Mouse (Mus musculus) left cerebral cortex, postnatal 36 days (tissue): ENCODE data around the gene Cmtm5. TPM values are rescaled to one million over a fixed set of nuclear protein-coding genes. Genes with fewer than 3 reads are reported as not detected.

Source experiments
- DNase-seq, 2 experiments: peaks; one replicate each; pipeline ENCODE4 v3.0.0; 2021 to 2022; ENCODE audit warnings: low spot score in 2 of 2, mixed read lengths in 1 of 2
- intact Hi-C: fragments of 180-260 bp; cut with DNase I; formaldehyde crosslinking; loops from one replicate; pipeline ENCODE4 v1.15.1; 2025
- total RNA-seq, 2 experiments: library from RNA; stranded (reverse); gene quantifications; 2 replicates each; pipeline ENCODE4 v1.2.3; 2021

The Cmtm5 gene
- 10 to 100 TPM; 56.6 to 59.4 TPM for total RNA-seq

- DNase-seq, result peak; percentile 41 to 53
- intact Hi-C loops, result no loop called here
Measured at GRCm38 (mm10) chr14:54935904-54936830, at the start of gene Cmtm5. Gene Cmtm5, plus strand, starts transcription at chr14:54936261.

DNA sequence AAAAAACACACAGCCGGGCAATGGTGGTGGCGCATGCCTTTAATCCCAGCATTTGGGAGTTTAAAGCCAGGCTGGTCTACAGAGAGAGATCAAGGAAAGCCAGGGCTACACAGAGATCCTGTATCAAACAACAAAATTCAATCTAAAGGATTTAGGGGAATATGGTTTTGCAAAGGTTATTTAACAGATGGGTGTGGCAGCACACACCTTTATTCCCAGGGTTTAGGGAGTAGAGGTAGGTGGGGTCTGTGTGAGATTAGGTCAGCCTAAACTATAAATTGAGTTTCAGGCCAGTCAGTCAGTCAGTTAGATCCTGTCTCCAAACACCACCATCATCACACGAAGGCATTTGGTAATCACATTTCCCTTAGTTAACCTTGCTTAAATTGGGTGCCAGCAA lies 43.9 kb upstream of the Cmtm5 start, which contains the start of gene Pabpn1:
Gene Pabpn1, plus strand, starts transcription at position 301 of the 400 bp plus-strand sequence.
- intact Hi-C loops, result no loop called here
- no peak for DNase-seq

DNA sequence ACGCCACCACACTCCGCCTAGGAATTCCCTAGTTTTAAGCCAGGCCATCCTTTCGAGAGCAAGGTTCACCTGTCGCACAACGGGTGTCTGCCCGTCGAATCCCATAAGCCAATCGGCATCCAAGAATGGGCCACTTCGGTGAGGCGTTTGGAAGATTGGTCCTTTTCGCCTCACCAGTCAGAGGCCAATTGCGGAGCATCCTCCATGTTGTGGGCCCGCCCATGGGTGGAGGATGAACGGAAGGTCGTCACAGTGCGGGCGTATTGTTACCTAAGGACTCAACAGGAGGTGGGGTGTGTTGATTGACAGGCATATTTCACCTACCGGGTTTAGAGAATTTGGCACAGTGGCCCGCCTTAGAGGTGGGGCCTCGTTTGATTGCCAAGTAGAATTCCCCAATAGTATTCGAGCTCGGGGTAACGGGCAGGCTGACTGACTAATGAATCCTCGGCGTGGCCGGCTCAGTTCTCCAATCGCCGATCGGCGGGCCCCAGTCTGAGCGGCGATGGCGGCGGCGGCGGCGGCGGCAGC lies 42.3 kb upstream of the Cmtm5 start:
- intact Hi-C loops, result no loop called here
- peak; percentile 97 to 98 for DNase-seq

GRCm38 (mm10) chr14:54894296-54895151 lies 41.5 kb upstream of the Cmtm5 start:
- peak; percentile 64 to 70 for DNase-seq
- intact Hi-C loops, result loop anchor here (5.0 kb wide), 1 partner anchor 198 kb away; the partner anchor contains the start of genes Thtpa and Zfhx2

DNA sequence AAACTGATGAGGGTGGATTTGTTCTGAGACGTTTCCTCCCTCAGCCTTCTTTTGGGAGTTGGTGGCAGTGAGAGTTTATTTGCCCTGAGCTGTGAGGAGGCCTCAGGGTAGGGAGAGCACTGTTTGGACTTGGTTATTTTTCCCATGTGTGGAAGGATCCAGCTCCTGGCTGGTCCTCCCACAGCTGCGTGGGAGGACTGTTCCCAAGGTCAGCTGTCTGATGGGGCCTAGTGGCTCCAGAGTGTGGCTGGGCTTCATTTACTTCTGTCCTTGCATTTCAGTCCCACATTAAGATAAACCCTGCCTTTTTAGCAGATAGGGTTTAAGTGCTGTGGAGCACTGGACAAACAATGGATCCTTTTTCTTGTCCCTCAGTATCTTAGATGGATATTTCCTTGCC lies 38.6 kb upstream of the Cmtm5 start:
- intact Hi-C loops, result loop anchor here (5.0 kb wide), 1 partner anchor 195 kb away; the partner anchor contains the start of genes Thtpa and Zfhx2
- DNase-seq, result no peak

- intact Hi-C loops, result loop anchor here (1.0 to 2.0 kb wide), 2 partner anchors 38 to 115 kb away; partner anchors contain the start of gene Ngdn
- DNase-seq, result peak; percentile 42 to 70
Measured at GRCm38 (mm10) chr14:54900383-54900782, 35.7 kb upstream of the Cmtm5 start.

- intact Hi-C loops, result no loop called here
- no peak for DNase-seq
Measured at GRCm38 (mm10) chr14:54903641-54904040, 32.4 kb upstream of the Cmtm5 start.

GRCm38 (mm10) chr14:54908682-54909081 lies 27.4 kb upstream of the Cmtm5 start:
- intact Hi-C loops, result no loop called here
- DNase-seq, result no peak

GRCm38 (mm10) chr14:54912109-54912850 lies 23.8 kb upstream of the Cmtm5 start:
- intact Hi-C loops, result no loop called here
- DNase-seq, result no peak

DNA sequence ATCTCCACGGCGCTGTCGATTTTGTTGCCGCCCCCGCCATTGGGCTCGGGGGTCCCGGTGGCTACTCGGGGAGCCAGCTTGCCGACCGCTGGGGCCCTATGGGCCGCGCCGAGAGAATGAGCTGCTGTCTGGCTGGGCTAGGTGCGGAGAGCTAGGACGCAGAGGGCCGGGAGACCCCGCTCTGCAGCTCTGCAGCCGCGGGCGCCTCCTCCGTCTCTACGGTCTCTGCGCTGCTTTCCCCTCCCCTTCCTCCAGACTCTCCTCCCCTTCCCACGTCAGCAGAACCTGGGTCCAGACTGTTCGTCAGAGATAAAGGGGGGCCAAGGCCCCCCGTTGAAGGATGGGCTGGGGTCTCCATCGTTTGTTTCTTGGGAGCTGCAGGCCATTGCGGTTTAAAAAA lies 23.2 kb upstream of the Cmtm5 start, which contains the start of gene Slc22a17:
Gene Slc22a17, minus strand, starts transcription at position 247 of the 400 bp plus-strand sequence.
- intact Hi-C loops, result loop anchor here (1.0 kb wide), 1 partner anchor 102 kb away; the partner anchor contains the start of gene Ngdn

GRCm38 (mm10) chr14:54913343-54913742 lies 22.7 kb upstream of the Cmtm5 start:
- intact Hi-C loops, result loop anchor here (1.0 kb wide), 1 partner anchor 102 kb away; the partner anchor contains the start of gene Ngdn
- no peak for DNase-seq

More for the DNA sequence above, 23.2 kb upstream of the Cmtm5 start, which contains the start of gene Slc22a17:
- DNase-seq, result peak; percentile 81 to 84

- intact Hi-C loops, result no loop called here
- DNase-seq, result no peak
Measured at GRCm38 (mm10) chr14:54920076-54920685, 15.9 kb upstream of the Cmtm5 start.

DNA sequence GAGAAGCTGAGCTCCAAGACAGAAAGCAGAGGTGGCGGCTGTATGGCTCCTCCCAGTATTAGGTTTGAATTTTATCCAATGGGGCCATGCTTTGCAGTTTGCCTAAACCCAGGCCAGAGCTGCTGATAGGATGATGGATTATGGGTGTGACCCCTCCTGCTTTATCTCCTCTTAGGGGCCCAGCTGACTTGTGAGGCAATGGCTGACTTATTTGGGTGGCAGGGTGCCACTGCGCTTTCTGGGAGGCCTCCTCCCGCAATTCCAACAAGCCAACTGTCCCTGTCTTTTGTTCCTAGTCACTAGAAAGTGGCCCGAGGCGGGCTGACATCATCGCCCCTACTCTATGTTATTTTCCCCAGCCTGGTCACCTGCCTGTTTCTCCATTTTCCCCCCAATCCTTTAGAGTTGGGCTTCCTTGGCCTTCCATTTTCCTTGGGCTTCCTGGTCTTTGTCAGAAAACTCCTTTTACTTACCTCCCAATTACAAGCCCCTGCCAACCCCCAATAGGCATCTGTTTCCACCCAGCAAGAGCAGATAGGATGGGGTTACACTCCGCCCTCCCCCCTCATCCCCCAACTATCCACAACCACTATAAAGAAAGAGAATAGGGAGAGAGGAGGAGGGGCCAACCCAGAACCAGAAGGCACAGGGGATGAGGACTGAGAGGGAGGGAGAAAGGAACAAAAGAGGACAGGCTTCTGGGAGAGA lies 11.3 kb upstream of the Cmtm5 start:
- DNase-seq, result no peak
- intact Hi-C loops, result no loop called here

DNA sequence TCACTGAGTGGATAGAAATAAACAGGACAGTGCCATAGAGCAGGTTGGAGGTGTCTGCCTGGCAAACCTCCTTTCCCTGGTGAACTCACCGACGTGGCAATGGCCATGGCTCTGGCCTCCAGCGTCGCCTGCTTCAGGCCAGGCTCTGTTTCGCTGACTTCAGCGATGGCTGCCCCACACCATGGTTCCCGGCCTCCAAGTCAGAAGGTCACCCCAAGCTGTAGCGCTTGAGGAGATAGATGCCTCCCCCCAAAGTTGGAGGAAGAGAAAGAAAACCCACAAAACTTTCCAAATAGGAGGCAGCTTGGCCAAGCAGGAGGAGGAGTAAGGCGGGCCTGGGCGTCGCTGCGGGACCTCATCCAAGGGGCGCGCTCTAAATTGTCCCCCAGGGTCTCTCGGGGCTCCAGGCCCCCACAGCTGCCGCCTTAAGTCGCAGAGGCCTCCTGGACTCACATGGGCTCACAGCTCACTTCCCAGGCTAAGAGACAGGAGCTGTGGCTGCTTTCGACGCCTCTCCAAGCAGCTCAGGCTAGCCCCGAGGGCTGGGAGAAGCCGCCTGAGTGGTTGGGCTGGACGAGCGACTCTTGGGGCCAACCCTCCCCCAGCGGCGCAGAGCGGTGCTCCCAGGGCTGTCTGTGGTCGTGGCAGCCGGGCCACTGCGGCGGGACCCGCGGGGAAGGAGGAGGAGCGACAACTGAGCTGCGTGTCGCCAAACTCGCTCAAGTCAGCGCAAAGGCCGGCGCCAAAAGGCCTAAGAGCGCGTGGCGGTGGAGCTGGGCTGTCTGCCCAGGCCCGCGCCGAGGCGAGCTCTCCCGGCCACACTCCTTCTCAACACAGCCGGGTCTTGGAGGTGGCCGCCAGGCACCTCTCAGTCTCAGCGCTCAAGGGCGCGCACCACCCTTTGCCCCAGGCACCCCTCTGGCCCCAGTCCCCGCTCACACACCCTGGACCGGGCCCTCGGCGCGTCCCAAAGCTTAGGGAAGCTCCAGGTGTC lies 10.4 kb upstream of the Cmtm5 start, which contains the start of gene Efs:
Gene Efs, minus strand, starts transcription at position 778 of the 994 bp plus-strand sequence.
- intact Hi-C loops, result no loop called here
- DNase-seq, result peak; percentile 40 to 44

- intact Hi-C loops, result no loop called here
- no peak for DNase-seq
Measured at GRCm38 (mm10) chr14:54926401-54927158, 9.5 kb upstream of the Cmtm5 start.

DNA sequence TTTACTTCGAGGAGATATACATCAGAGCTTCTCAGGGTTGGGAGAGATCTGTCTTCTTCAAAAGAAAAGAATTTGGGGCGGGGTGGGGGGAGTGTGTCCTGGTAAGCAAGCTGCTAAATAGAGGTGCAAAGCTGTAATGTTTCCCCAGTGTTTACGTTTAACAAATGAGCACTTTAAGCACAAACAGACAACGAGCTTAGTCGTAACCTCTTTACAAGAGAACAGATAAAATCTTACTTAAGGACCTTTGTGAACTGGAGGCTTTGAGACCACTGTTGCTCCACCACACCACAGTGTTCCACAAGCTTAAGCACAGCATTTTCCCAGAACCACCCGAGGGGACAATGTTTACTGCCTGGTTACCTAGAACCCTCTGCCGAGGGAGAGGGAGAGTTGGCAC lies 8.8 kb upstream of the Cmtm5 start:
- intact Hi-C loops, result no loop called here

More for the DNA sequence above, 8.8 kb upstream of the Cmtm5 start:
- no peak for DNase-seq
